Mouse (Mus musculus): ENCODE data around the gene Sipa1. TPM values are rescaled to one million over a fixed set of nuclear protein-coding genes. Genes with fewer than 3 reads are reported as not detected.

The Sipa1 gene
- polyA plus RNA-seq, 1 experiment from 2014 or later, result 8.2 TPM

DNA sequence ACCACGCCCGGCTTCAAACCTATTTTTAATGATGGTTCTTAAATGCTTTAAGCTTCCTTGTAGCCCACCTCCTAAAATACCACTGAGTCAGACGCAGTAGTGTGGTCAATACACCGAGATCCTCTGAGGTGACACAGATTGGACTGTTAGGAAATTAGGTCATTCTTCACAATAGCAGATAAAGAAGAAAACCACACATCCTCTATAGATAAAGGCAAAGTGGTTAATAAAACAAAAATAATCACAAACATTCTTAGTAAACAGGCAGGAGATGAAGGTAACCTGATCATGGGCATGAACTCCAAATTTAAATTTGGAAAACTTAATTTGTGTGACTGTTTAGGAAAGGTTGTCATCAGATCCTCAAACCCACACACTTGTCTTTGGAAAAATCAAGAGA is 43.5 kb downstream of the Sipa1 start:
- no peak overlapping the region for H3K4me2 ChIP-seq (replicated peaks; ENCODE audit: low read depth)
- no peak for ATAC-seq
- H3K27ac ChIP-seq (ENCODE audit: low read depth, low read length), result no peak overlapping the region
- no peak overlapping the region for H3K4me3 ChIP-seq (ENCODE audit: low read depth, low read length)
- 79% methylated on average over 4 of the region's 4 CpGs for WGBS
- no peaks in the 10 kb centered on the region for H3K4me1 ChIP-seq (replicated peaks; ENCODE audit: control insufficient read depth, insufficient read depth, low read length)
- H3K9me3 ChIP-seq (ENCODE audit: control insufficient read depth), result no peaks in the 10 kb centered on the region
- no peak for TF ChIP-seq CTCF (IDR thresholded peaks at IDR 0.05; ENCODE audit: low read depth)
- no peaks in the 10 kb centered on the region for H3K36me3 ChIP-seq (ENCODE audit: control insufficient read depth, insufficient read depth)
- no peak overlapping the region for H3K9ac ChIP-seq (ENCODE audit: low read depth, low read length)
- H3K27me3 ChIP-seq (replicated peaks; ENCODE audit: control insufficient read depth, insufficient read depth, low read length), result no peaks in the 10 kb centered on the region

DNA sequence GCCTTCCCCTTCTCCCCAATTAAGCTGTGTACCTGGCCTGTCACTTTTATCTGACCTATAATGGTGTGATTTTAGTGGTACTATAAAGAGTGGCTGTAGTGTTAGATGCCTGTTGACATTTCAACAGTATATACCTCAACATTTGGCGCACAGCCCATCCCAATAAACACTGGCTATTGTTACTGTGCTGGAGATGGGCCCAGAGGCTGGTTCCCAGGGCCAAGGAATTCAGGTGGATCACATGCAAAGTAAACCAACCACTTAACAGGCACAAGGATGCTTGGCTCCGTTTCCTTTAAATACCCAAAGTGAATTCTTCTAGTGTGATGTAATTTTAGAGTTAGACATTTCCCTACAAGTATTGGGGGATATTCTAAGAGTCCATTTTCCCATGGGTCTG is 48.6 kb downstream of the Sipa1 start:
- Histone ChIP-seq H3K9me3 (ENCODE audit: control insufficient read depth) (no peaks in the 10 kb centered on the region), H3K9ac (ENCODE audit: low read depth, low read length) (no peak overlapping the region), H3K27me3 (replicated peaks; ENCODE audit: control insufficient read depth, insufficient read depth, low read length) (no peaks in the 10 kb centered on the region), H3K36me3 (ENCODE audit: control insufficient read depth, insufficient read depth) (no peaks in the 10 kb centered on the region), H3K4me3 (ENCODE audit: low read depth, low read length) (no peak overlapping the region), H3K4me2 (replicated peaks; ENCODE audit: low read depth) (no peak overlapping the region), H3K4me1 (replicated peaks; ENCODE audit: control insufficient read depth, insufficient read depth, low read length) (no peaks in the 10 kb centered on the region; the same call in 1 of the 2 replicates), H3K27ac (ENCODE audit: low read depth, low read length) (no peak overlapping the region)
- no peak for ATAC-seq
- WGBS, result 65% methylated on average over 2 of the region's 2 CpGs
- no peak for TF ChIP-seq CTCF (IDR thresholded peaks at IDR 0.05; ENCODE audit: low read depth)

DNA sequence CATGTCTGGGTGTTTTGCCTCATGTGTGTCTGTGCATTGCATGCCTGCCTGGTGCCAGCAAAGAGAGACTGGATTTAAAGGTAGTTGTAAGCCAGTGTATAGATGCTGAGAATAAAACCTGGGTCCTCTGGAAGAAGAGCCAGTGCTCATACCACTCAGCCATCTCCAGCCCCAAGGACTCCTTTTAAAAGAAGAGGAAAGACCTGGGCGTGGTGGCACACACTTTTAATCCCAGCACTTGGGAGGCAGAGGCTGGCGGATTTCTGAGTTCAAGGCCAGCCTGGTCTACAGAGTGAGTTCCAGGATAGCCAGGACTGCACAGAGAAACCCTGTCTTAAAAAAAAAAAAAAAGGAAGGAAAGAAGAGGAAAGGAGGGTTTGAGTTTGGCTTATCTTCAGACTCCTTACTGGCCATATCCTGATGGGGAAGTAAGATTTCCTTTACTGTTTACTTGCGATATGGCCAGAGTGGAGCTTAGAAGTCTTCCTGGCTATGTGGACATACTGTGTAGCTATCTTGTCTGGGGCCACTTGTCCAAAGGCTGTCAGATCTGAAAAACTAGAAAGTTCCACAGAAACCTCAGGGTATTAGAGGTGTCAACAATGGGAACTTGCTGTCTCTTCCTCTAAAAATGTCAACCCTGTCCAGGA is 50.6 kb downstream of the Sipa1 start:
- no peak for TF ChIP-seq CTCF (IDR thresholded peaks at IDR 0.05; ENCODE audit: low read depth)
- no peak for ATAC-seq
- 70% methylated on average over 3 of the region's 3 CpGs for WGBS

DNA sequence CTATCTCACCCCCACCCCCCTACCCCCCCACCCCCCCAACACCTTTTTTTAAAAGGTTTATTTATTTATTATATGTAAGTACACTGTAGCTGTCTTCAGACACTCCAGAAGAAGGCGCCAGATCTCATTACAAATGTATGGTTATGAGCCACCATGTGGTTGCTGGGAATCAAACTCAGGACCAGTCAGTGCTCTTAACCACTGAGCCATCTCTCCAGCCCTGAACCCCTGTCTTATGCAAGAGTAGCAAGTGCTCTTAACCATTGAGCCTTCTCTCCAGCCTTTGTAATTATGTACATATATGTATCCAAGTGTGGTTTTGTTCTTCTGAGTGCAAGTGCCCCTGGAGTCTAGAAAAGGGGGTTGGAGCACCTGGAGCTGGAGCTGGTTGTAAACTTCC is 51.5 kb downstream of the Sipa1 start:
- no peaks in the 10 kb centered on the region; the same call in 1 of the 2 replicates for H3K4me1 ChIP-seq (replicated peaks; ENCODE audit: control insufficient read depth, insufficient read depth, low read length)
- no peaks in the 10 kb centered on the region for H3K9me3 ChIP-seq (ENCODE audit: control insufficient read depth)
- H3K9ac ChIP-seq (ENCODE audit: low read depth, low read length), result no peak overlapping the region
- no peak overlapping the region for H3K4me2 ChIP-seq (replicated peaks; ENCODE audit: low read depth)
- 90% methylated on average over 1 of the region's 1 CpGs for WGBS
- ATAC-seq, result no peak
- H3K27ac ChIP-seq (ENCODE audit: low read depth, low read length), result no peak overlapping the region
- peaks cover 20% of the 10 kb centered on the region for H3K36me3 ChIP-seq (ENCODE audit: control insufficient read depth, insufficient read depth)
- H3K4me3 ChIP-seq (ENCODE audit: low read depth, low read length), result no peak overlapping the region
- no peaks in the 10 kb centered on the region for H3K27me3 ChIP-seq (replicated peaks; ENCODE audit: control insufficient read depth, insufficient read depth, low read length)
- no peak for TF ChIP-seq CTCF (IDR thresholded peaks at IDR 0.05; ENCODE audit: low read depth)

More for the DNA sequence above, 50.6 kb downstream of the Sipa1 start:
- no peak overlapping the region for H3K27ac ChIP-seq (ENCODE audit: low read depth, low read length)
- H3K4me1 ChIP-seq (replicated peaks; ENCODE audit: control insufficient read depth, insufficient read depth, low read length), result no peaks in the 10 kb centered on the region; the same call in 1 of the 2 replicates
- H3K9me3 ChIP-seq (ENCODE audit: control insufficient read depth), result no peaks in the 10 kb centered on the region
- no peaks in the 10 kb centered on the region for H3K27me3 ChIP-seq (replicated peaks; ENCODE audit: control insufficient read depth, insufficient read depth, low read length)
- no peak overlapping the region for H3K4me2 ChIP-seq (replicated peaks; ENCODE audit: low read depth)
- no peak overlapping the region for H3K4me3 ChIP-seq (ENCODE audit: low read depth, low read length)
- H3K36me3 ChIP-seq (ENCODE audit: control insufficient read depth, insufficient read depth), result peaks cover 11% of the 10 kb centered on the region; the same call in 1 of the 2 replicates
- H3K9ac ChIP-seq (ENCODE audit: low read depth, low read length), result no peak overlapping the region

DNA sequence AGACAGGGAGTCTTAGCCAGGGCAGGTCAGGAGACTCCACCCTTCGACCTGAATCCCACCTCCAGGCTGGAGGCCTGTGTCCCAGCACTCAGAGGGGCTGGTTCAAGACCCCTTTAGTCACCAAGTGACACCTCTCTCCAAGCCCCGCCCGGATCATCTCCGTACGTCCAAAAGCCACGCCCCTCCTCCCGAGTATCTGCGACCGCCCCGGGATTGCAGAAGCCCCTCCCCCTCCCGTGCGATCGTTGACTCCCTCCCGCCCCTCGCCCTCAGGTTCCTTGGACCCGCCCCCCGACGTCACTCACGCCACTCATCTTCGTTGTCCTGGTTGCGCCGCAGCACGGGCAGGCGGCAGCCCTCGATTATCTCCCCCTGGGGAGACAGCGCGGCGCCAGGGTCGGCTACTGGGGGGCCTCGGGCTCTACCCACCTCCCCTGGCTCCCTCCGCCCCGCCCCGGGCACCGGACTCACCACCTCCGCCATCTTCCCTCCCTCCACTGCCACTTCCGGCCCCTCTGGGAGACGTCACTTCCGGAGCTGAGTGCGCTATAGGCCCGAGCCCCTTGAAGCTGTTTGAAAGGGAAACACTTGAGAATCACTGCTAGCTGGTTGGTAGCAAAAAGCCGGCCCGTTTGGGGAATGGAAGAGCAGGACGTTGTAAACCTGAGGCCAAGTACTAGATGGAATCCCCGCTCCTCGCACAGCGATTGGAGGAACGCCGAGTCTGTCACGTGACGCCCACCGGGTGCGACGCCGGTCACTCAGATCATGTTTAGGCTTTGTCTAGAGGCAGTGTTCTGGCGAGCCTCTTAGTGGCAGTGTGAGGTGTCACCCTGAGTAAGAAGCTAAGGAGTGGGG is 53.7 kb downstream of the Sipa1 start, which contains the start of gene Kat5:
Kat5 (minus strand) TSS at position 691 of the 858 bp plus-strand sequence.
- Histone ChIP-seq H3K9me3 (ENCODE audit: control insufficient read depth) (no peaks in the 10 kb centered on the region), H3K27ac (ENCODE audit: low read depth, low read length) (peak within 1 kb of the TSS; percentile 94), H3K36me3 (ENCODE audit: control insufficient read depth, insufficient read depth) (peaks cover 42% of the 10 kb centered on the region), H3K4me2 (replicated peaks; ENCODE audit: low read depth) (peak within 1 kb of the TSS; percentile 64), H3K9ac (ENCODE audit: low read depth, low read length) (peak within 1 kb of the TSS; percentile 72), H3K4me3 (ENCODE audit: low read depth, low read length) (peak within 1 kb of the TSS; percentile 66), H3K27me3 (replicated peaks; ENCODE audit: control insufficient read depth, insufficient read depth, low read length) (no peaks in the 10 kb centered on the region), H3K4me1 (replicated peaks; ENCODE audit: control insufficient read depth, insufficient read depth, low read length) (no peaks in the 10 kb centered on the region; the same call in 1 of the 2 replicates)
- WGBS, result under 1% methylated on average over 54 of the region's 55 CpGs
- TF ChIP-seq CTCF (IDR thresholded peaks at IDR 0.05; ENCODE audit: low read depth), result peak; percentile 35
- peak; percentile 90 for ATAC-seq

DNA sequence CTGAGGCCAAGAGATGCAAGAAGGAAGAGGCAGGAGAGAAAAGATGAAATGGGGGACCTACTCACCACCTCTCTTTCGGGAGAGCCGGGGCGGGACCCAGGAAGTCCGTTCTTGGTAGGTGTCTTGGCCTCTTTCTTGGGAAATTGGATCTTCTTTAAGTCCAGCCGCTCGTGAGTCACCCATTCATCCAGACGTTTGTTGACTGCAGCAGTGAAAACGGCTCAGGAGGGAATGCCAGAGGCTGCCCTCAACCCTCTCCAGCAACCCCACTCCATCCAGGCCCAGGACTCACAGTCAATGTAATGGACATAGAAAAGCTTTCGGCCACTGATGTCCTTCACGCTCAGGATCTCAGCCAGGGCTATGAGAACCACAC is 54.3 kb downstream of the Sipa1 start:
- no peaks in the 10 kb centered on the region for H3K9me3 ChIP-seq (ENCODE audit: control insufficient read depth)
- H3K4me2 ChIP-seq (replicated peaks; ENCODE audit: low read depth), result peak overlapping the region; percentile 64
- no peak for TF ChIP-seq CTCF (IDR thresholded peaks at IDR 0.05; ENCODE audit: low read depth)
- peak overlapping the region; percentile 66 for H3K4me3 ChIP-seq (ENCODE audit: low read depth, low read length)
- H3K27me3 ChIP-seq (replicated peaks; ENCODE audit: control insufficient read depth, insufficient read depth, low read length), result no peaks in the 10 kb centered on the region
- H3K27ac ChIP-seq (ENCODE audit: low read depth, low read length), result no peak overlapping the region
- H3K9ac ChIP-seq (ENCODE audit: low read depth, low read length), result peak overlapping the region; percentile 72
- H3K4me1 ChIP-seq (replicated peaks; ENCODE audit: control insufficient read depth, insufficient read depth, low read length), result no peaks in the 10 kb centered on the region; the same call in 1 of the 2 replicates
- no peak for ATAC-seq
- 49% methylated on average over 10 of the region's 10 CpGs for WGBS
- H3K36me3 ChIP-seq (ENCODE audit: control insufficient read depth, insufficient read depth), result peaks cover 48% of the 10 kb centered on the region

Data from intestine, postnatal 0 days (tissue).